Mouse (Mus musculus) right cerebral cortex, adult 2 months (tissue): ENCODE measurements around the gene Ern2.

ENCODE experiments used
- DNase-seq, 2 experiments: peaks; one replicate each; pipeline ENCODE4 v3.0.0; 2021 to 2022; ENCODE audit warnings: low spot score in 2 of 2

Gene Ern2

DNA sequence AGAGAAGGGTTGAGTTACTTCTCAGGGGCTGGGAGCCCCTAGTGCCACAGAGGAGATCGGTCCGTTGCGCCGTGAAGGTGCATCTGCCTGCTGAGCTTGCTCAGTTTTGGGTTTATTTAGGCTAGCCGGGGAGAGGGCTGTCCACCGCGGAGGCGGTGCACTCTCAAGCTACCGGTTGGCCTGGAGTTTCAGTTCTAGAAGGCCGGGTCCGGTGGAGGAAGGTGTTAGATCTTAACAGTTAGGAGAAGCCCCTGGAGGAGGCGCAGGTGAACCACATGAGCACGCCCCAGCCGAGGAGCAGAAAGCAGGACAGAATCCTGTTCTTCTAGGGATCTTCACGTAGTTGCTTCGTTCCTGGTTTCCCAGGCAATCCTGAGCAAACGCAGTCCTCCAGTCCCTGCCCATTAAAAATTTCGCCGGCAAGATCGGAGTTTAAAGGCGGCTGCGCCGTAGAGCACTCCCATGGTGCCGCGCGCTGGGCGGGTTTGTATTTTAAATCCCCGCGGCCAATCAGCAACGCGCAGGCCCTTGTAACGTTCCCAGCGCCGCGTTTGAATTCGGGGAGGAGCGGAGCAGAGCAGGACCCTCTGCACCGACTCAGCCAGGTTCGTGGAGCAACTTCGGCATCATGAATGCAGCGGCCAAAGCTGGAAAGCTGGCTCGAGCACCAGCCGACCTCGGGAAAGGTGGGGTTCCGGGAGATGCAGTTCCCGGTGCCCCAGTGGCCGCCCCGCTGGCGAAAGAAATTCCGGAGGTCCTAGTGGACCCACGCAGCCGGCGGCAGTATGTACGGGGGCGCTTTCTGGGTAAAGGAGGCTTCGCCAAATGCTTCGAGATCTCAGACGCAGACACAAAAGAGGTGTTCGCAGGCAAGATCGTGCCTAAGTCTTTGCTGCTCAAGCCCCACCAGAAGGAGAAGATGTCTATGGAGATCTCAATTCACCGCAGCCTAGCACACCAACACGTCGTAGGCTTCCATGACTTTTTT is 26.8 kb downstream of the Ern2 start, which contains the start of gene Plk1:
TSS of gene Plk1 (plus strand) at position 525 of the 988 bp plus-strand sequence.
- peak; percentile 85 to 86 for DNase-seq

DNA sequence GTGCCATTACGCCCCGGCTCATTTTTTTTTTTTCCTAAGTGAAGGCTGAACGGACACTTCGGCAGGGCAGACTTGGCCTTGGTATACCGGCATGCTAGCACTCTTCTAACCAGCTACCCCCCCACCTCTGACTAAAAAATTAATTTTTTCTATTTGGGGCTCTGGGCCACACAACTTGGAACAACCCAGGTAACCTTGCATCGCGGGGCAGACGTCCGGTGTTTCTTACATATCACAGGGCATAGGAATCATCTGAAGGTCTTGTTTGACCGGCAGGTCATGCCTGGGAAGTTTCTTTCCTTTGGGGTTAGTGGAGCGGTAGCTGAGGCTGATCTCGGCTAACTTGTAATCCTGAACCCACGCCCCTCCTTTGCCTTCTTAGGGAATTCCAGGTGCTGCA is 27.5 kb downstream of the Ern2 start:
- DNase-seq: no peak

GRCm38 (mm10) chr7:122152473-122152872 is 33.5 kb downstream of the Ern2 start:
- DNase-seq: no peak

GRCm38 (mm10) chr7:122140991-122141390 is 45.0 kb downstream of the Ern2 start:
- no peak for DNase-seq

DNA sequence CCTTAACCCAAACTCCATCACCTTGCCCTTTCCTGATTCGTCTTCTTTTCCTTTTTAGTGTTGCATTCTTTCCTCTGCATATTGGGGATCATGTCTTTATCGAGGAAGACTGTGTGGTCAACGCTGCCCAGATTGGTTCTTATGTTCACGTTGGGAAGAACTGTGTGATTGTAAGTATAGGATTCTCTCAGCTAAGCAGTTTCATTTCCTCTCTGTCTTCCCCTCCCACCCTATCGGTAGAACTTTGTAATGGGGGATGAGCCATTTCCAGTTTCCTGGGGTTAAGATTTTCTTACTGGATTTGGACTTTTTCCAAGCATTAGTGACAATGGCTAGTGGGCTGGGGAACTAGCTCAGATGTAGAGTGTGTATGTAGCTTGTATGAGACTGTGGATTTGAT is 47.8 kb downstream of the Ern2 start:
- DNase-seq: no peak

- DNase-seq: no peak
Measured at GRCm38 (mm10) chr7:122137071-122137470, 48.9 kb downstream of the Ern2 start.

- DNase-seq: no peak
Measured at GRCm38 (mm10) chr7:122135070-122135469, 50.9 kb downstream of the Ern2 start.

GRCm38 (mm10) chr7:122133338-122133625 is 52.7 kb downstream of the Ern2 start:
- DNase-seq: no peak

DNA sequence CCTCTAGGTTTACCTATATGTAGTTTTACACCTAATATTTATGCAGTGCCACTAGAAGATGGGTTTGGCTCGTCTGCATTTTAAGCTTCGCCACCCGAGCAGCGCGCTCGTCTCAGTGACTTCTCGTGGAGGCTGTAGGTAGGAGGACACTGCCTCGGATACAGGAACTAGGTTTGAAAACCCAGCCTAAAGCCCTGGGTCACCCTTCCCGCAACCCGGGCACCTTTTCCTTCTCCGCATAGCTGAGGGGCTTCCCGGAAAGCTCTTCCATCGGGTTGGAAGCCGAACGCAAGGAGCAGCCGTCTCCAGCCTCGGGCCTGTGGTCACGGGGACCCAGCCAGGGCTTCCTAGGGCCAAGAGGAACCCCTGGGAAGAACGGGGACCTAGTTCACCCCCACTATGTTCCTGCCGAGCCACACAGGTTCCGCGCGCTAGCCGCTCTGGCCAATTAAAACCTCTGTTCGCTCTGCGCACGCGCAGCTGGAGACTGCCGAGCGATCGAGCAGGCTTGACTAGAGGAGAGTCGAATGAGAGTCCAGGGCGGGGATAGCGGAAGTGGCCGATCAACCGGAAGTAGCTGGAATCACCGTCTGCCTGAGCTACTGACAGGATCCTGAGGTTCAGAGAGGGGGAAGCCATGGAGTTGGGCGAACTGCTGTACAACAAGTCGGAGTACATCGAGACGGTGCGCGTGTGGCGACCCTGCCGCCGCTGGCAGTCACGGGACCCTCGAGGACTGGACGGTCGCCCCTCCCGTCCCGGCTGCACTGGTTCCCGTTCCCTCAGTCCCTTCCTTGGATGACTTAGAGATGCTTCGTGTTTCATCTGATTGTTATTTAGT is 53.3 kb downstream of the Ern2 start, which contains the start of the genes Palb2 and Dctn5:
TSS of gene Palb2 (minus strand) at position 489 of the 841 bp plus-strand sequence.
TSS of gene Dctn5 (plus strand) at position 545 of the 841 bp plus-strand sequence.
- peak; percentile 99 for DNase-seq

GRCm38 (mm10) chr7:122131834-122132233 is 54.2 kb downstream of the Ern2 start:
- no peak for DNase-seq

DNA sequence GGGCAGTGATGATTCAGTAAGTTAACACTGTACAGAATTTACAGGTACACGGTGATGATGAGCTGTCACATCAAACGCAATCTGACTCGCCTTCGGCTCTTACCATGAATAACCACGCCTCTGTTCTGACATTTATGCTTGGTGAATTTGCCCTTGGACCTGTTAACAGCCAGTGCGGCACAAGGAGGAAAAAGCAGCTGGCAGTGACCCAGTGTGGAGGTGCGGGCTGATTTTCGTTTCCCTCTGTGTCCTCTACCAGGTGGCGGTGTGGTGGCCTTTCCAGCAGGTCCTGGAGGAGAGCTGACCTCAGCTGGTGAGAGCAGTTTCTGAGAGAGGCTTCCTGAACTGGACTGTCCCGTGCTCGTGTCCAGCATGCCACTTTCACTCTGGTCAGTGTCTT is 59.1 kb downstream of the Ern2 start:
- no peak for DNase-seq

DNA sequence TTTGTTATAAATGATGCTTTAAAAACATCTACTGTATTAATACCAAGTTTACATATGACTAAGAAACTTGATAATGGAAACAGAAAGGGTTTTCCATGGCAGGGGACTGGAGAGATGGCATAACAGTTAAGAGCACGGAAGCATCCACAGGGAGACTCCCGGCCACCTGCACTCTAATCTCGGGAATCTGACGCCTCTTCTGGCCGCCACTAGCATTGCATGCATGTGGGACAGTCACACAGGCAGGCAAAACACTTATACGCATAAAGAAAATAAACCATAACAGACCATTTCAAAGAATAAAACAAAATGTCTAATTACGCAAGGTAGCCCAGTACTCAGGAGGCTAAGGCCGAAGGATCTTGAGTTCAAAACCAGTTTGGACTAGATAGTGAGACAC is 60.4 kb downstream of the Ern2 start:
- no peak for DNase-seq

- no peak for DNase-seq
Measured at GRCm38 (mm10) chr7:122123518-122123917, 62.5 kb downstream of the Ern2 start.
